Mouse (Mus musculus) hindbrain, embryonic 12.5 days (tissue): Measurements from ENCODE around the gene Atp6v1f. TPM values are rescaled to one million over a fixed set of nuclear protein-coding genes. Genes with fewer than 3 reads are reported as not detected.

Experiments used
- ATAC-seq: fragments of 200-750 bp; cut with Nextera tagmentation; 2 replicates; pipeline ENCODE4 v1.8.0; 2017; ENCODE audit warnings: moderate TSS enrichment; ENCODE audit not compliant: low FRiP score
- H3K27ac ChIP-seq: fragments of 300-500 bp; sonication (generic); 2 replicates; pipeline ENCODE4 v1.5.1; 2016; ENCODE audit warnings: mild to moderate bottlenecking
- H3K27me3 ChIP-seq: fragments of 300-500 bp; sonication (generic); 2 replicates; pipeline ENCODE4 v1.6.1; 2016; ENCODE audit warnings: mild to moderate bottlenecking
- H3K36me3 ChIP-seq: fragments of 300-500 bp; sonication (generic); 2 replicates; pipeline ENCODE4 v1.6.1; 2016; ENCODE audit warnings: mild to moderate bottlenecking
- H3K4me1 ChIP-seq: fragments of 300-500 bp; sonication (generic); 2 replicates; pipeline ENCODE4 v1.6.1; 2016
- H3K4me2 ChIP-seq: fragments of 300-500 bp; sonication (generic); replicated peaks from 2 replicates; pipeline ENCODE4 v1.6.1; 2016; ENCODE audit warnings: mild to moderate bottlenecking
- H3K4me3 ChIP-seq: fragments of 300-500 bp; sonication (generic); 2 replicates; pipeline ENCODE4 v1.5.1; 2016; ENCODE audit warnings: mild to moderate bottlenecking
- H3K9ac ChIP-seq: fragments of 300-500 bp; sonication (generic); 2 replicates; pipeline ENCODE4 v1.6.1; 2016; ENCODE audit warnings: mild to moderate bottlenecking, moderate library complexity
- H3K9me3 ChIP-seq: fragments of 300-500 bp; sonication (generic); replicated peaks from 2 replicates; pipeline ENCODE4 v1.6.1; 2016; ENCODE audit warnings: mild to moderate bottlenecking
- WGBS: fragments of 180-500 bp; shearing (Covaris S2); methylation state at CpG from one replicate; pipeline ENCODE4 v1.1.7; 2016; 5-methylcytosine and 5-hydroxymethylcytosine counted together
- polyA plus RNA-seq: library from polyadenylated mRNA; unstranded; fragments of >200 nt; fragmentation: Nextera tagmentation; extraction: Ambion mirVana; gene quantifications from 2 replicates; pipeline ENCODE4 v1.2.1, GENCODE M21; 2016

The Atp6v1f gene
- polyA plus RNA-seq: 215 and 230 TPM in 2 replicates

- Histone ChIP-seq H3K27ac (peak within 1 kb of the TSS; percentile 77), H3K27me3 (0 out of 2 replicates have a peak, but pooled peaks cover 2% of the 10 kb centered on the region), H3K4me2 (peak within 1 kb of the TSS; percentile 78), H3K4me3 (peak within 1 kb of the TSS; percentile 59), H3K9ac (peak within 1 kb of the TSS; percentile 64), H3K36me3 (peaks cover 21% of the 10 kb centered on the region), H3K9me3 (no peaks in the 10 kb centered on the region), H3K4me1 (peaks cover 10% of the 10 kb centered on the region)
- WGBS: under 1% methylated on average over 39 of the region's 39 CpGs
- ATAC-seq: peak; percentile 94
Measured at GRCm38 (mm10) chr6:29467583-29468354, at the start of gene Atp6v1f. Atp6v1f (plus strand) TSS chr6:29467718.

- H3K36me3 ChIP-seq: peaks cover 20% of the 10 kb centered on the region
- no peak overlapping the region for H3K27ac ChIP-seq
- no peak for ATAC-seq
- no peaks in the 10 kb centered on the region for H3K27me3 ChIP-seq
- H3K9me3 ChIP-seq: no peaks in the 10 kb centered on the region
- no peak overlapping the region for H3K9ac ChIP-seq
- H3K4me3 ChIP-seq: no peak overlapping the region
- 0 out of 2 replicates have a peak, but pooled peaks cover 3% of the 10 kb centered on the region for H3K4me1 ChIP-seq
- 92% methylated on average over 2 of the region's 2 CpGs for WGBS
- H3K4me2 ChIP-seq: no peak overlapping the region
Measured at GRCm38 (mm10) chr6:29420596-29420995, 46.9 kb upstream of the Atp6v1f start.

- Histone ChIP-seq H3K9me3 (no peaks in the 10 kb centered on the region), H3K4me3 (no peak overlapping the region), H3K27ac (no peak overlapping the region), H3K27me3 (peaks cover 3% of the 10 kb centered on the region; the same call in 1 of the 2 replicates), H3K4me1 (no peaks in the 10 kb centered on the region), H3K9ac (no peak overlapping the region), H3K4me2 (no peak overlapping the region), H3K36me3 (no peaks in the 10 kb centered on the region; the same call in 1 of the 2 replicates)
- ATAC-seq: no peak
- WGBS: 87% methylated on average over 8 of the region's 8 CpGs
Measured at GRCm38 (mm10) chr6:29425118-29425517, 42.4 kb upstream of the Atp6v1f start.

DNA sequence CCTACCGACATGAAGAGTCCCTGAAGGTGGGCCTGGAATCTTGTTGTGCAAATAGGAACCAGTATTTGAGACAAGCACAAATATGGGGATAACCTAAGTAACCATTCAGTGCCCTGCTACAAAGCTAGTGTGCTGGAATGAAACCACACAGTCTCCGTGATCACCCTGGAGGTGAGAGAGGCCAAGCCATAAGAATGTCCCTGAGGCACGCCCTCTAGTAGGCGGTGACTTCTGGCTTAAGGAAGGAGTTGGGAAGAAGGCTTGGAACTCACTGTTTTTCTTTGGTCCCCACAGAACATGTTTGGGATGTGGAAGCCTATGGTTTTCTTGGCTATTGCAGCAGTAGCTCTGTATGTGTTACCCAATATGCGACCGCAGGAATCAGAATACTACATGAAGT is 41.2 kb upstream of the Atp6v1f start:
- Histone ChIP-seq H3K36me3 (no peaks in the 10 kb centered on the region; the same call in 1 of the 2 replicates), H3K4me1 (peaks cover 1% of the 10 kb centered on the region; the same call in 1 of the 2 replicates), H3K27me3 (peaks cover 15% of the 10 kb centered on the region), H3K9me3 (no peaks in the 10 kb centered on the region), H3K9ac (no peak overlapping the region), H3K27ac (no peak overlapping the region), H3K4me2 (no peak overlapping the region), H3K4me3 (no peak overlapping the region)
- no peak for ATAC-seq
- 75% methylated on average over 6 of the region's 6 CpGs for WGBS

DNA sequence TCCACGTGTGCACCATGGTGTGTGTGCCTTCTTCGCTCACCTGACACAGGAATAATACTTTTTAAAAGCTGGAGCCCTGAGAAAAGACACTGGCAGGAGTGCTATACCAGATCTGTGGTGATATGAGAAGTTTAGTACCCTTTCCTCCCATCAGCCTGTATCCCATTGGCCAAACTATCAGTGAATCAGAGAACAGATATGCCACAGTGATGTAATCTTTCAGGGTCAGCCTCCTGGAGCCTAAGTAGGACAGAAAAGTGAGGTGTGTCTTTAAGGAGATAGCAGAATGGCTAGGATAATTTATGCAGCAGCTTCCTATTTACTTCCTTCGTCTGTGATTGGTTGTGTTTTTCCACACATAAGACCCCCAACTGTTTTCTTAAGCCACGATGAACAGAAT is 39.3 kb upstream of the Atp6v1f start:
- Histone ChIP-seq H3K4me2 (no peak overlapping the region), H3K27me3 (peaks cover 34% of the 10 kb centered on the region), H3K9me3 (no peaks in the 10 kb centered on the region), H3K36me3 (no peaks in the 10 kb centered on the region; the same call in 1 of the 2 replicates), H3K9ac (no peak overlapping the region), H3K27ac (no peak overlapping the region), H3K4me1 (peaks cover 16% of the 10 kb centered on the region), H3K4me3 (no peak overlapping the region)
- 53% methylated on average over 4 of the region's 4 CpGs for WGBS
- ATAC-seq: no peak

DNA sequence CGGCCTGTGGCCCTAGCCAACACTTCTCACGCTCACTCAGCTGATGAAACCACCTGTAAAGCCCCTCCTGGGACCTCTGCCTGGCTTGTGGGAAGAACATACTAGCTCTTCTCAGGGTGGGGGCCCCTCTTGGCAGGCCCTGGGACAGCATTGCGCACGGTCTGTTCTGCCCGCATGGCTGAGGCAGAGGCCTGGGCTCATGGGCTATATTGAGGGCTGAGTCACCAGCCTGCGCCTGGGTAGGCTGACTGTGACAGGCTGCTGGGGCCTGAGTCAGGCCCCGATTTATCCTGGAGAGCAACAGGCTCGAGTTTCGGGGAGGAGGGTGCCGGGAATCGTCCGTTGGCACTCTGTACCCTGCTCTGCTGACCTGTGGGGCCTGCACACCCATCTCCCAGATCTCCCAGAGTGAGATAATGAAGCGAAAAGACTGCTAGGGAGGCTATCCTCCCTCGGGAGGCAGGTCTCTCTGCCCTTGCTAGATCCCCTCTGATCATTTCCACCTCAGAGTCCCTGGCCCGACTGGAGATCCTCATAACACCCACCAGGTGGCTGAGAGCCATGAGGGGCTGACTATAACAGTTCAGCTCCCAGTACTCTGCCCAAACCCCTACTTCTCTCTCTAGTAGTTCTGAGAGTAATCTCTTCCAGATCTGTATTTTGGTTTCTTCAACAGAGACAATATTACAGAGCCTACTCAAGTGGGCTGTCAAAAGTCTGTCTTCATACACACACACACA is 36.7 kb upstream of the Atp6v1f start:
- Histone ChIP-seq H3K9ac (no peak overlapping the region), H3K27me3 (peaks cover 56% of the 10 kb centered on the region)

GRCm38 (mm10) chr6:29431473-29431872 is 36.0 kb upstream of the Atp6v1f start:
- Histone ChIP-seq H3K4me3 (no peak overlapping the region), H3K4me1 (peaks cover 47% of the 10 kb centered on the region), H3K27me3 (peaks cover 56% of the 10 kb centered on the region), H3K4me2 (no peak overlapping the region), H3K27ac (no peak overlapping the region), H3K9me3 (no peaks in the 10 kb centered on the region), H3K36me3 (no peaks in the 10 kb centered on the region), H3K9ac (no peak overlapping the region)
- WGBS: 17% methylated on average over 5 of the region's 5 CpGs
- no peak for ATAC-seq

More for the DNA sequence above, 36.7 kb upstream of the Atp6v1f start:
- peaks cover 41% of the 10 kb centered on the region for H3K4me1 ChIP-seq
- no peak overlapping the region for H3K4me3 ChIP-seq
- WGBS: 43% methylated on average over 15 of the region's 15 CpGs
- no peak for ATAC-seq
- no peaks in the 10 kb centered on the region for H3K9me3 ChIP-seq
- H3K27ac ChIP-seq: no peak overlapping the region
- no peak overlapping the region for H3K4me2 ChIP-seq
- no peaks in the 10 kb centered on the region for H3K36me3 ChIP-seq

DNA sequence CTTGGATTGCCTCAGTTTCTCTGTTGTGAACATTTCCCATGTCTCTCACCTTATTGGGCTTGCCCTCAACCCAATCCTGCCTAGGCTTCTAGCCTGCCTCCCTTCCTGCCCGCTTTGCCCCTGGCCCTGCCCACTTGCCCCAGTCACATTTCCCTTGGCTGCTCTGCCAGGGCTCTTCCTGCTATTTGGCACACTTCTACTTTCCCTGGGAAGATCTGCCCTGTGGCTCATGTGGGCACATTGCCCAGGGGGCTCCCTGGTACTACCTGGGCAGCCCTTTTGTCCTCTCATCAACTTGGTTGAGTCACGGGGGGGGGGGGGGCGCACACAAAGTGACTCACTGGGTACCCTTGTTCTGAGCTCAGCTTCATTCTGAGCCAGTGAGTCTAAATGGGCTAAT is 35.4 kb upstream of the Atp6v1f start:
- Histone ChIP-seq H3K4me1 (peaks cover 53% of the 10 kb centered on the region), H3K9me3 (no peaks in the 10 kb centered on the region), H3K36me3 (no peaks in the 10 kb centered on the region), H3K27ac (no peak overlapping the region), H3K4me3 (no peak overlapping the region), H3K4me2 (no peak overlapping the region), H3K9ac (no peak overlapping the region), H3K27me3 (peaks cover 56% of the 10 kb centered on the region)
- ATAC-seq: no peak
- 51% methylated on average over 3 of the region's 3 CpGs for WGBS

DNA sequence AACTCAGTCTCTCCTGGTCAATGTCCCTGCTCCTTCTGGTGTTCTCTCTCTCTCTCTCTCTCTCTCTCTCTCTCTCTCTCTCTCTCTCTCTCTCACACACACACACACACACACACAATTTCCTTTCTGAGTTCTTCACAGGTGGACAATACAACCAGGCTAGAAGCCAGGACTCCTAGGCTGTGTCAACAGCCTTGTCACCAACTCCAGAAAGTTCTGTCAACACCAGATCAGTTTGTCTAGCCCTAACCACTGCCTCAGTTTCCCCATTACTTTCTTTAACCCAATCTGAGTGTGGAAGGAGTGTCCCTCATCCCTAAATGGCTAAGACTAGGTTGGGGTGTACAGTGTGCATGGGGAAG is 34.9 kb upstream of the Atp6v1f start:
- H3K27me3 ChIP-seq: peaks cover 56% of the 10 kb centered on the region
- no peak for ATAC-seq
- peak overlapping the region; percentile 80 for H3K4me2 ChIP-seq
- H3K9ac ChIP-seq: no peak overlapping the region
- no peaks in the 10 kb centered on the region for H3K9me3 ChIP-seq
- H3K4me3 ChIP-seq: peak overlapping the region; percentile 47
- H3K4me1 ChIP-seq: peaks cover 53% of the 10 kb centered on the region
- H3K27ac ChIP-seq: no peak overlapping the region
- no peaks in the 10 kb centered on the region for H3K36me3 ChIP-seq

DNA sequence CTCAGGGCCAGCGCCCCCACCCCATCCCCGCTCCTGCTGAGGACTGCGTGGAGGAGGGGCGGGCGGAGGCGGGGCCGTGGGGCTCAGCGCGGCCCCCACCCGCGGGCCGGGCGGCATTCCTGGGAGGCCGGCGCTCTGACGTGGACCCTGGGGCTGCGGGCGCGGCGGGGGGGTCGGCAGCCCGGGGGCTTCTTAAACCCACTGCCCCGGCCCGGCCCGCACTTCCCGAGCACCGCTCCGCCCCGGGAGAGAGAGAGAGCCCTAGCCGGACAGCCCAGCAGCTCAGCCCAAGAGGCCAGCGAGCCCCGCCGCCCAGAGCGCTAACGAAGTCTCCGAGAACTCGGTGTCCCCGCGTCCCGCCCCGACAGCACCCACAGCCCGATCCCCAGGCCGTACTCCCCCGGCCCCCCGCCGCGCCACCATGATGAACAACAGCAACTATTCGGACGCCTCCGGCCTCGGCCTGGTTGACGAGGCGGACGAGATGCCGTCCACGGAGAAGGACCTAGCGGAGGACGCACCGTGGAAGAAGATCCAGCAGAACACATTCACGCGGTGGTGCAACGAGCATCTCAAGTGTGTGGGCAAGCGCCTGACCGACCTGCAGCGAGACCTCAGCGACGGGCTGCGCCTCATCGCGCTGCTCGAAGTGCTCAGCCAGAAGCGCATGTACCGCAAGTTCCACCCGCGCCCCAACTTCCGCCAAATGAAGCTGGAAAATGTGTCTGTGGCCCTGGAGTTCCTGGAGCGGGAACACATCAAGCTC is 34.3 kb upstream of the Atp6v1f start, which contains the start of gene Flnc:
TSS of gene Flnc (plus strand) at position 219 of the 766 bp plus-strand sequence.
- Histone ChIP-seq H3K9ac (peak within 1 kb of the TSS; percentile 60), H3K4me2 (peak within 1 kb of the TSS; percentile 80), H3K9me3 (no peaks in the 10 kb centered on the region), H3K27ac (no peak within 1 kb of the TSS), H3K4me1 (peaks cover 53% of the 10 kb centered on the region), H3K27me3 (peaks cover 56% of the 10 kb centered on the region), H3K4me3 (peak within 1 kb of the TSS; percentile 47), H3K36me3 (no peaks in the 10 kb centered on the region)
- no peak for ATAC-seq
- WGBS: under 1% methylated on average over 53 of the region's 77 CpGs

GRCm38 (mm10) chr6:29433804-29434795 is 33.4 kb upstream of the Atp6v1f start:
- no peak for ATAC-seq
- Histone ChIP-seq H3K4me1 (peaks cover 53% of the 10 kb centered on the region), H3K4me2 (peak overlapping the region; percentile 80), H3K4me3 (peak overlapping the region; percentile 47), H3K36me3 (no peaks in the 10 kb centered on the region), H3K27ac (no peak overlapping the region), H3K9me3 (no peaks in the 10 kb centered on the region), H3K27me3 (peaks cover 56% of the 10 kb centered on the region), H3K9ac (peak overlapping the region; percentile 60)
- 4% methylated on average over 27 of the region's 27 CpGs for WGBS
